10 mouse cellular contexts compared by ENCODE assay signal in genomic region chr16:29946966-29947365, GRCm38 (mm10).
DNase-seq lines count a peak whose midpoint lies in the region; ATAC-seq and TF ChIP-seq lines count a peak whose summit lies in the region.
"Had no signal": no experiment of that assay in that cellular context is flagged by ENCODE, and none has a peak within 500 bp of the region (broad histone marks: within the 10 kb centered on the region; RNA-seq: fewer than 3 reads in every experiment).

No protein-coding gene starts in this region.

- no peaks in the 10 kb centered on the region for H3K9me3 ChIP-seq in limb, embryonic 14.5 days (ENCODE audit: control insufficient read depth, low read length)
- no peaks in the 10 kb centered on the region for H3K9me3 ChIP-seq in limb, embryonic 10.5 days (replicated peaks)
- H3K9me3 ChIP-seq in intestine, embryonic 16.5 days (ENCODE audit: control insufficient read depth, low read length): no peaks in the 10 kb centered on the region
- no peaks in the 10 kb centered on the region for H3K9me3 ChIP-seq in stomach, embryonic 16.5 days (replicated peaks; ENCODE audit: control insufficient read depth, low read length)
- H3K9me3 ChIP-seq in forebrain, embryonic 13.5 days (replicated peaks): no peaks in the 10 kb centered on the region
- no peaks in the 10 kb centered on the region for H3K9me3 ChIP-seq in midbrain, postnatal 0 days (ENCODE audit: low read length)

- no peak overlapping the region for H3K27ac ChIP-seq in limb, embryonic 14.5 days (replicated peaks; ENCODE audit: low read depth, low read length)
- H3K27ac ChIP-seq in limb, embryonic 10.5 days: no peak overlapping the region
- peak overlapping the region; percentile 96 for H3K27ac ChIP-seq in intestine, embryonic 16.5 days (ENCODE audit: low read length)
- H3K27ac ChIP-seq in stomach, embryonic 16.5 days (ENCODE audit: low read length): peak overlapping the region; percentile 98; the same call in 1 of the 2 replicates
- H3K27ac ChIP-seq in forebrain, embryonic 13.5 days: no peak overlapping the region
- H3K27ac ChIP-seq in midbrain, postnatal 0 days (ENCODE audit: low read depth, low read length): no peak overlapping the region

- H3K27me3 ChIP-seq in limb, embryonic 14.5 days (ENCODE audit: control insufficient read depth, insufficient read depth, low read length): no peaks in the 10 kb centered on the region
- 0 out of 2 replicates have a peak, but pooled peaks cover 8% of the 10 kb centered on the region for H3K27me3 ChIP-seq in limb, embryonic 10.5 days (ENCODE audit: low read depth, poor library complexity, severe bottlenecking)
- H3K27me3 ChIP-seq in intestine, embryonic 16.5 days (replicated peaks; ENCODE audit: control insufficient read depth, insufficient read depth, low read length): no peaks in the 10 kb centered on the region
- H3K27me3 ChIP-seq in stomach, embryonic 16.5 days (ENCODE audit: control insufficient read depth, insufficient read depth, low read length): no peaks in the 10 kb centered on the region
- peaks cover 8% of the 10 kb centered on the region; the same call in 1 of the 2 replicates for H3K27me3 ChIP-seq in forebrain, embryonic 13.5 days
- H3K27me3 ChIP-seq in midbrain, postnatal 0 days (ENCODE audit: insufficient read depth, low read length): 0 out of 2 replicates have a peak, but pooled peaks cover 4% of the 10 kb centered on the region

- DNase-seq in limb, embryonic 14.5 days (ENCODE audit: low spot score): peak; percentile 34
- DNase-seq in limb, embryonic 10.5 days (ENCODE audit: low spot score): no peak
- DNase-seq in heart, adult 9 months (ENCODE audit: low spot score in 2 of 2): peak; percentile 52 to 64
- DNase-seq in layer of hippocampus, postnatal 14 days (ENCODE audit: low spot score in 2 of 2): no peak
- no peak for DNase-seq in midbrain, postnatal 0 days (ENCODE audit: low spot score)
- DNase-seq: layer of hippocampus, postnatal 36 days; liver, postnatal 0 days had no signal

- H3K4me1 ChIP-seq in limb, embryonic 14.5 days (ENCODE audit: control insufficient read depth, insufficient read depth, low read length): peaks cover 38% of the 10 kb centered on the region
- H3K4me1 ChIP-seq in limb, embryonic 10.5 days: peaks cover 61% of the 10 kb centered on the region
- peaks cover 31% of the 10 kb centered on the region for H3K4me1 ChIP-seq in intestine, embryonic 16.5 days (ENCODE audit: control insufficient read depth, insufficient read depth, low read length)
- H3K4me1 ChIP-seq in stomach, embryonic 16.5 days (ENCODE audit: control insufficient read depth, insufficient read depth, low read length): peaks cover 28% of the 10 kb centered on the region
- H3K4me1 ChIP-seq in forebrain, embryonic 13.5 days: peaks cover 17% of the 10 kb centered on the region
- peaks cover 6% of the 10 kb centered on the region; the same call in 1 of the 2 replicates for H3K4me1 ChIP-seq in midbrain, postnatal 0 days (ENCODE audit: insufficient read depth, low read length)

- TF ChIP-seq CTCF in midbrain, postnatal 0 days (IDR thresholded peaks at IDR 0.05): no peak

- no peak for ATAC-seq in limb, embryonic 14.5 days (ENCODE audit: low FRiP score, low read depth)
- ATAC-seq in intestine, embryonic 16.5 days: no peak
- ATAC-seq in stomach, embryonic 16.5 days (ENCODE audit: insufficient read depth, low FRiP score): no peak
- ATAC-seq in forebrain, embryonic 13.5 days: no peak
- no peak for ATAC-seq in midbrain, postnatal 0 days (ENCODE audit: low FRiP score)

- no peak overlapping the region for H3K4me2 ChIP-seq in limb, embryonic 14.5 days (replicated peaks; ENCODE audit: low read depth, low read length, severe bottlenecking)
- H3K4me2 ChIP-seq in intestine, embryonic 16.5 days (ENCODE audit: low read depth, low read length): no peak overlapping the region
- no peak overlapping the region for H3K4me2 ChIP-seq in stomach, embryonic 16.5 days (ENCODE audit: low read depth, low read length)
- H3K4me2 ChIP-seq in forebrain, embryonic 13.5 days: no peak overlapping the region
- H3K4me2 ChIP-seq in midbrain, postnatal 0 days (ENCODE audit: low read depth, low read length, poor library complexity, severe bottlenecking): no peak overlapping the region

- no peak overlapping the region for H3K9ac ChIP-seq in limb, embryonic 14.5 days (ENCODE audit: low read depth, low read length, severe bottlenecking)
- H3K9ac ChIP-seq in intestine, embryonic 16.5 days (ENCODE audit: low read depth, low read length): no peak overlapping the region
- no peak overlapping the region for H3K9ac ChIP-seq in stomach, embryonic 16.5 days (ENCODE audit: low read length)
- no peak overlapping the region for H3K9ac ChIP-seq in forebrain, embryonic 13.5 days
- H3K9ac ChIP-seq in midbrain, postnatal 0 days (replicated peaks; ENCODE audit: low read length, poor library complexity, severe bottlenecking): no peak overlapping the region

- no peaks in the 10 kb centered on the region for H3K36me3 ChIP-seq in limb, embryonic 14.5 days (ENCODE audit: control insufficient read depth, insufficient read depth, low read length)
- H3K36me3 ChIP-seq in limb, embryonic 10.5 days: no peaks in the 10 kb centered on the region
- no peaks in the 10 kb centered on the region for H3K36me3 ChIP-seq in intestine, embryonic 16.5 days (ENCODE audit: control insufficient read depth, insufficient read depth, low read length)
- no peaks in the 10 kb centered on the region for H3K36me3 ChIP-seq in stomach, embryonic 16.5 days (ENCODE audit: control insufficient read depth, insufficient read depth, low read length)
- no peaks in the 10 kb centered on the region for H3K36me3 ChIP-seq in forebrain, embryonic 13.5 days (ENCODE audit: poor library complexity, severe bottlenecking)
- H3K36me3 ChIP-seq in midbrain, postnatal 0 days (ENCODE audit: insufficient read depth, low read length): no peaks in the 10 kb centered on the region

- TF ChIP-seq POLR2A in limb, embryonic 14.5 days (IDR thresholded peaks at IDR 0.05; ENCODE audit: borderline replicate concordance, extremely low read depth, insufficient read depth, insufficient read length): no peak

- H3K4me3 ChIP-seq in limb, embryonic 14.5 days (replicated peaks; ENCODE audit: low read length): no peak overlapping the region
- no peak overlapping the region for H3K4me3 ChIP-seq in limb, embryonic 10.5 days
- no peak overlapping the region for H3K4me3 ChIP-seq in intestine, embryonic 16.5 days (ENCODE audit: low read length)
- no peak overlapping the region for H3K4me3 ChIP-seq in stomach, embryonic 16.5 days (replicated peaks; ENCODE audit: low read length)
- no peak overlapping the region for H3K4me3 ChIP-seq in forebrain, embryonic 13.5 days
- no peak overlapping the region for H3K4me3 ChIP-seq in midbrain, postnatal 0 days (ENCODE audit: low read depth, low read length)

- 66% methylated on average over 5 of the region's 5 CpGs for WGBS in limb, embryonic 14.5 days
- WGBS in limb, embryonic 10.5 days: 95% methylated on average over 5 of the region's 5 CpGs
- WGBS in intestine, embryonic 16.5 days: 63% methylated on average over 5 of the region's 5 CpGs
- WGBS in stomach, embryonic 16.5 days: 55% methylated on average over 5 of the region's 5 CpGs
- WGBS in forebrain, embryonic 13.5 days: 85% methylated on average over 5 of the region's 5 CpGs
- 78% methylated on average over 5 of the region's 5 CpGs for WGBS in midbrain, postnatal 0 days

Comparison
In these comparisons a context has a peak if more than half of its experiments do, and no peak if none do; other contexts are left out.
1. DNase-seq: peak in limb, embryonic 14.5 days (single experiment) and heart, adult 9 months (2 of 2); none in limb, embryonic 10.5 days (single experiment), layer of hippocampus, postnatal 14 days (0 of 2) and midbrain, postnatal 0 days (single experiment).
2. H3K27ac ChIP-seq: peak in intestine, embryonic 16.5 days (single experiment) and stomach, embryonic 16.5 days (single experiment); none in limb, embryonic 14.5 days (single experiment), limb, embryonic 10.5 days (single experiment), forebrain, embryonic 13.5 days (single experiment) and midbrain, postnatal 0 days (single experiment).